Mouse (Mus musculus): ENCODE measurements around the gene Sema6d. TPM values are rescaled to one million over a fixed set of nuclear protein-coding genes. Genes with fewer than 3 reads are reported as not detected.

Sema6d gene
- polyA plus RNA-seq, 2 experiments: 2.2 to 3.2 TPM

DNA sequence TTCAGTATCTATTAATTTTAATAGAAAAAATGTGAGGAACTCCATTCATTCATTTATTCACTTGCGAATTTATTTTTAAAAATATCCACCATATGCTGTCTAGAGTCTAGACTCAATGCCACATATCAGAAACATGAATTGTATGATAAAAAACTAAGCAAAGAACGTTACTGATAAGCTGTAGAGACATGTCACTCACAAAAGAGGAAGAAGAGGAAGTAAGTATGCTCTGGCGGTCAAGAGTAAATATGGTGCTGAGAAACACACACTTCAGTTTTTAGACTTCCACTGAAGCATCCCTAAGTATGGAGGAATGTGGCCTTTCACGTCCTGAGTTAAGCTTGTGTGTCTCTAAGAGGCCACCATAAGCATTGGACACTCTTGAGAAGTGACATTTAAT lies 484.0 kb downstream of the Sema6d start:
- no peaks in the 10 kb centered on the region for H3K36me3 ChIP-seq (replicated peaks; ENCODE audit: control insufficient read depth, insufficient read depth, low read depth)
- H3K9me3 ChIP-seq (ENCODE audit: control insufficient read depth, low read length): no peaks in the 10 kb centered on the region
- ATAC-seq (ENCODE audit: insufficient read depth) (no peak), DNase-seq (ENCODE audit: low read depth in 3 of 3, low spot score in 3 of 3) (no peak)
- H3K4me3 ChIP-seq (ENCODE audit: insufficient read depth in 1 of 2, low read depth in 2 of 2, low read length in 2 of 2): no peak overlapping the region
- H3K27ac ChIP-seq: no peak overlapping the region
- H3K4me1 ChIP-seq (replicated peaks; ENCODE audit: control insufficient read depth in 2 of 2, insufficient read depth in 2 of 2, low read length in 1 of 2): no peaks in the 10 kb centered on the region
- TF ChIP-seq EP300 (IDR thresholded peaks at IDR 0.05; ENCODE audit: low read depth) (no peak), CTCF (IDR thresholded peaks at IDR 0.05; ENCODE audit: low read depth) (no peak)
- 19% methylated on average over 4 of the region's 4 CpGs for WGBS (ENCODE audit: insufficient replicate concordance)
- H3K9ac ChIP-seq (replicated peaks): no peak overlapping the region
- no peaks in the 10 kb centered on the region for H3K27me3 ChIP-seq (ENCODE audit: control insufficient read depth, insufficient read depth, low read length)
- H3K4me2 ChIP-seq (ENCODE audit: low read depth): no peak overlapping the region

DNA sequence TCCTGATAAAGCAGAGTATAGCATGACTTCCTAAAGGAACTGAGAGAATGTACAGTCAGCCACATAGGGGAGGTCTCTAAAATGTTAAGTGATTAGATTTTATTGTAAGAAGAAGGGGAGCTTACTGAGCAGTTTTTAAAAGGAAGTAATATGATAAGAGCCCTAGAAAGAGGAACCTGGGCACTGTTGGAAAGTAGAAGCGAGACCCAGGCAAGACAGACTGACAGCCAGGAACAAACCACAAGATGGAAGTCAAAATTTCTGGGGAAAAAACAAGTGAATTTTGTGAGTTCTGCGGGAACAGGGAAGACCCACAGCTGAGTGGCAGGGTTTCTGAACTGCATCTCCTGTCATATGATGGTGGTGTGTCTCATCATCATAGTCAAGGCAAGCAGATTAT lies 486.3 kb downstream of the Sema6d start:
- 5% methylated on average over 2 of the region's 2 CpGs for WGBS (ENCODE audit: insufficient replicate concordance)
- no peak overlapping the region for H3K4me2 ChIP-seq (ENCODE audit: low read depth)
- no peak overlapping the region for H3K9ac ChIP-seq (replicated peaks)
- no peak overlapping the region for H3K4me3 ChIP-seq (ENCODE audit: insufficient read depth in 1 of 2, low read depth in 2 of 2, low read length in 2 of 2)
- ATAC-seq (ENCODE audit: insufficient read depth) (0 out of 2 replicates have a peak, but pooled peaks have one; percentile 31), DNase-seq (ENCODE audit: low read depth in 3 of 3, low spot score in 3 of 3) (no peak)
- H3K27me3 ChIP-seq (ENCODE audit: control insufficient read depth, insufficient read depth, low read length): no peaks in the 10 kb centered on the region
- H3K36me3 ChIP-seq (replicated peaks; ENCODE audit: control insufficient read depth, insufficient read depth, low read depth): no peaks in the 10 kb centered on the region
- H3K9me3 ChIP-seq (ENCODE audit: control insufficient read depth, low read length): no peaks in the 10 kb centered on the region
- H3K27ac ChIP-seq: no peak overlapping the region
- H3K4me1 ChIP-seq (replicated peaks; ENCODE audit: control insufficient read depth in 2 of 2, insufficient read depth in 2 of 2, low read length in 1 of 2): no peaks in the 10 kb centered on the region
- no peak for TF ChIP-seq EP300 (IDR thresholded peaks at IDR 0.05; ENCODE audit: low read depth)
- TF ChIP-seq CTCF (IDR thresholded peaks at IDR 0.05; ENCODE audit: low read depth): no peak

DNA sequence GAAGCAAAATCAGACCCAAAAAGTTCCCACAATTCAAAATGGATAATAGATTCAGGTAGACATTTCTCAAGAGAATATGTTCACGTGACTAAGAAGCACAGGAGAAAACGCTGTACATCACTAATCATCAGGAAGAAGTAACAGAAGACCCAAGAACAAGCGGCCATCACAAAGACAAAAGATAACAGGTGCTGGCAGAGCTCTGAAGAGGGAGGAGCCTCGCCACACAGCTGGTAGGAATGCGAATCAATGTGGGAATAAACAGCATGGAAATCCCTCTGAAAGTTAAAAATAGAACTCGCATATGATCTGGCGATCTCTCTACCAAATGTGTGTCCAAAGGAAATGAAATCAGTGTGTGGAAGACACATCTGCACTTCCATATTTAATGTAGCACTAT lies 493.8 kb downstream of the Sema6d start:
- WGBS (ENCODE audit: insufficient replicate concordance): 58% methylated on average over 7 of the region's 7 CpGs
- Histone ChIP-seq H3K27ac (no peak overlapping the region), H3K36me3 (replicated peaks; ENCODE audit: control insufficient read depth, insufficient read depth, low read depth) (no peaks in the 10 kb centered on the region), H3K4me2 (ENCODE audit: low read depth) (no peak overlapping the region), H3K4me1 (replicated peaks; ENCODE audit: control insufficient read depth in 2 of 2, insufficient read depth in 2 of 2, low read length in 1 of 2) (no peaks in the 10 kb centered on the region), H3K4me3 (ENCODE audit: insufficient read depth in 1 of 2, low read depth in 2 of 2, low read length in 2 of 2) (no peak overlapping the region), H3K9me3 (ENCODE audit: control insufficient read depth, low read length) (no peaks in the 10 kb centered on the region), H3K27me3 (ENCODE audit: control insufficient read depth, insufficient read depth, low read length) (no peaks in the 10 kb centered on the region), H3K9ac (replicated peaks) (no peak overlapping the region)
- DNase-seq (ENCODE audit: low read depth in 3 of 3, low spot score in 3 of 3) (no peak), ATAC-seq (ENCODE audit: insufficient read depth) (no peak)
- TF ChIP-seq CTCF (IDR thresholded peaks at IDR 0.05; ENCODE audit: low read depth): no peak
- TF ChIP-seq EP300 (IDR thresholded peaks at IDR 0.05; ENCODE audit: low read depth): no peak

DNA sequence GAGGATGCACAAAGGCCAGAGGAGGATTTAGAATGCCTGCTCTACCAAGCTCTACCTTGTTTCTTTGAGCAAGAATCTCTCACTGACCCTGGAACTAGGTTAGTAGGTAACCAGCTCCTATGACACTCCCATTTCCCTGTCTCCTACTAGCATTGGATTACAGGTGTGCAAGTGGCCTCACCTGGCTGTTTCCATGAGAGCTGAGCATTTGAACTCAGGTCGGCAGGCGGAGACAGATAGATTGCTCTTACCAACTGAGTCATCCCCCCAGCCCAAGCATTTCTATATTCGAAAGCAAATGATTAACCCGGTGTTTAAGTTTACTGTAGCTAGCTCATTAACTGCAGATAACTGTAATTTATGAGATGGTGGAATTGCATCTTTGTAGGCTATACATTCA lies 503.0 kb downstream of the Sema6d start:
- Histone ChIP-seq H3K4me3 (ENCODE audit: insufficient read depth in 1 of 2, low read depth in 2 of 2, low read length in 2 of 2) (no peak overlapping the region), H3K4me1 (replicated peaks; ENCODE audit: control insufficient read depth in 2 of 2, insufficient read depth in 2 of 2, low read length in 1 of 2) (no peaks in the 10 kb centered on the region), H3K9ac (replicated peaks) (no peak overlapping the region), H3K27me3 (ENCODE audit: control insufficient read depth, insufficient read depth, low read length) (no peaks in the 10 kb centered on the region), H3K27ac (no peak overlapping the region), H3K36me3 (replicated peaks; ENCODE audit: control insufficient read depth, insufficient read depth, low read depth) (no peaks in the 10 kb centered on the region), H3K4me2 (ENCODE audit: low read depth) (no peak overlapping the region), H3K9me3 (ENCODE audit: control insufficient read depth, low read length) (no peaks in the 10 kb centered on the region)
- DNase-seq (ENCODE audit: low read depth in 3 of 3, low spot score in 3 of 3) (no peak), ATAC-seq (ENCODE audit: insufficient read depth) (no peak)
- TF ChIP-seq EP300 (IDR thresholded peaks at IDR 0.05; ENCODE audit: low read depth): no peak
- TF ChIP-seq CTCF (IDR thresholded peaks at IDR 0.05; ENCODE audit: low read depth): no peak
- 67% methylated on average over 4 of the region's 4 CpGs for WGBS (ENCODE audit: insufficient replicate concordance)

DNA sequence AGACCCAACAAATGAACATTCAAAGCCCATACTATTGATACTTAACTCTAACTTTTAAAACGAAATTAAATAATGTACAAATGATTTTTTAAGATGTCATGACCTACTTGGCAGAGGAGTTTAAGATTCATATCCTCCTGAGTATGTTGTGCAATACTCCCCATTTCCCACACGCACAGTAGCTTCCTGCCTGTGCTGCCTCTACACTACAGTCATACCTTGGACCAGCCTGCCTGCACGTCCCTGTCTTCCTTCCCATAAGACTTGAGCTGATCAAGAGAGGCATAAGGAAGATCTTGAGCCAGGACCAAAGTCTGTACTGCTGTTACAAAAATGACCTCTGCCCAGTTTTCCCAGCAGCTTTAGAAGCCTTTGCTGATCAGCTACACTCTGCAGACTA lies 509.2 kb downstream of the Sema6d start:
- no peak overlapping the region for H3K27ac ChIP-seq
- H3K9me3 ChIP-seq (ENCODE audit: control insufficient read depth, low read length): no peaks in the 10 kb centered on the region
- H3K4me3 ChIP-seq (ENCODE audit: insufficient read depth in 1 of 2, low read depth in 2 of 2, low read length in 2 of 2): no peak overlapping the region
- H3K36me3 ChIP-seq (replicated peaks; ENCODE audit: control insufficient read depth, insufficient read depth, low read depth): no peaks in the 10 kb centered on the region
- H3K4me2 ChIP-seq (ENCODE audit: low read depth): no peak overlapping the region
- DNase-seq (ENCODE audit: low read depth in 3 of 3, low spot score in 3 of 3): no peak
- no peak for ATAC-seq (ENCODE audit: insufficient read depth)
- H3K4me1 ChIP-seq (replicated peaks; ENCODE audit: control insufficient read depth in 2 of 2, insufficient read depth in 2 of 2, low read length in 1 of 2): peaks cover 0 to 2% of the 10 kb centered on the region in 2 experiments; a peak in 1 of 4 replicates
- H3K27me3 ChIP-seq (ENCODE audit: control insufficient read depth, insufficient read depth, low read length): no peaks in the 10 kb centered on the region
- WGBS (ENCODE audit: insufficient replicate concordance): 32% methylated on average over 3 of the region's 3 CpGs
- no peak overlapping the region for H3K9ac ChIP-seq (replicated peaks)
- no peak for TF ChIP-seq CTCF (IDR thresholded peaks at IDR 0.05; ENCODE audit: low read depth)
- no peak for TF ChIP-seq EP300 (IDR thresholded peaks at IDR 0.05; ENCODE audit: low read depth)
